Mouse (Mus musculus) embryonic stem cell, embryonic (primary cell): Measurements from ENCODE around the gene Stab2.

Experiments used
- CTCF ChIA-PET, 4 experiments: fragments of 300-600 bp in 2 of 4; fragments of 350-600 bp in 2 of 4; sonication (Branson Sonifier 250); formaldehyde crosslinking; loops; one replicate each; lab custom pipeline; 2022; ENCODE audit warnings: inconsistent platforms in 2 of 4; lab: Charles Lee
- POLR2A ChIA-PET, 4 experiments: fragments of 300-600 bp in 2 of 4; fragments of 350-600 bp in 2 of 4; sonication (Branson Sonifier 250); formaldehyde crosslinking; loops; one replicate each; lab custom pipeline; 2022; ENCODE audit warnings: antibody characterized with exemption in 4 of 4, inconsistent platforms in 1 of 4; lab: Charles Lee

Stab2 gene

DNA sequence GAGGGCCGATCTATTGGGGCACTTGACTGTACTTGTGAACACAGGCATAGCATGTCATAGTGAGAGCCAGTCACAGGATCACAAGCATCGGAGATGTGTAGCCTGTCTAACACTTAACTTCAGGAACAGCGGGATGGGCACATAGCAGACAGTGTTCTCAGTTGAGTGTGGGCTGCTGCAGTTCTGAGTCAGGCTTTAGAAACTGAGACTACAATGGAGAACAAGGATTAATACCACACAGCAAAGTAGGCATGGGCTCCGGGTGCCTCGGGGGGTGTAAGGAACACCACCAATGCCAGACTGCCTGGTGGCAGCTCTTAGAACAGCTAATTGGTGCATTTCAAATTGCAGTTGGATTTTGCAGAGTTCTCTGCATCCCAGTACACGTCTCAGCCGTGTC lies 186.8 kb downstream of the Stab2 start:
- CTCF ChIA-PET, result interaction anchor here in 1 of 4 experiments (0.5 kb wide), 1 partner anchor 185 kb away, joined by 3 read pairs; no protein-coding TSS in a partner anchor
- POLR2A ChIA-PET, result interaction anchor here in 2 of 4 experiments (0.9 to 1.6 kb wide), 3 partner anchors 36 to 115 kb away, joined by 3 to 5 read pairs (median 4); partner anchors contain the start of gene Ttc41 (in 1 of the 2)

DNA sequence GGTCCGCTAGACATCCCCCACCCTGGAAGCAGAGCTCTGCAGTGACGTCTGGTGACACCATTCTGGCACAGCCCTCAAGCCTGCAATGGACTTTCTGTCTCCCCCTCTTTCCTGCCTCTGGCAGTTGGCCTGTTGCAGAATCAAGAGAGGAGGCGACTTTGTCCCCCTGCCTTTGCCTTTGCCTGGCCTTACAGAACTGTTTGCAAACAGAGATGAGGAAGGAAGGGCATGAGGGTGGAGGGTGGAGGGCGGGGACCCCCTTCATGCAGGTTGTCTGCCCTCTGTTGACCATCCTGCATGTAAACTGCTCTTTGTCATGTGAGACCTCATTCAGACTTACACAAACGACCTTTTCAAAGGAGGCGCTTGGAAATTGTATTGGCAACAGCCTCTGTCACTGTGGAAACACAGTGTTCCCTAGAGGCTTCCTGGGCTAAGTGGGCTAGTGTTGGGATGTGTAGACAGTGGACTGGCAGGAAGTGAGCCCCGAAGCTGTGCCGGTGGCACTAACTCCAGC lies 188.1 kb downstream of the Stab2 start:
- ChIA-PET POLR2A (interaction anchor here in 3 of 4 experiments (0.8 to 1.6 kb wide), 5 partner anchors 9 to 92 kb away, joined by 3 to 5 read pairs (median 4); no protein-coding TSS in a partner anchor), CTCF (interaction anchor here in 1 of 4 experiments (1.5 kb wide), 1 partner anchor 41 kb away, joined by 3 read pairs; the partner anchor contains the start of gene Nt5dc3)

DNA sequence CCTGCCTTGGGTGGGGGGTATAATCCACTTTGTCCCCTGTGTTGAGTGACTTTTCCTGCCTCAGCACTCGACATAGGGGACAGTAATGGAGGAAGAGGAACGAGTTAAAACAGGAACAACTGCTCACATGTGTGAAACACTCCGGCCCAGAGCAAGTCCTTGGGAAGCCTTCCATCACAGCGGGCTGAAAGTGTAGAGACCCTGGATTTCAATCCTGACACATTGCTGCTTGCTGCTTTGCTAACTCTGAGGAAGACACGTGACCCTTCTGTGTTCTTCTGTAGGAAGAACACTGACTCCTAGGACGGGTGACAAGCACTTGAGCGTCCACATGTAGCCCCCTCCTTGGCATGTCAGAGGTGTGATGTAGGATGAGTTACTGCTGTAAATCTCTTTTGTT lies 192.7 kb downstream of the Stab2 start:
- ChIA-PET CTCF (no interaction called here), POLR2A (no interaction called here)

DNA sequence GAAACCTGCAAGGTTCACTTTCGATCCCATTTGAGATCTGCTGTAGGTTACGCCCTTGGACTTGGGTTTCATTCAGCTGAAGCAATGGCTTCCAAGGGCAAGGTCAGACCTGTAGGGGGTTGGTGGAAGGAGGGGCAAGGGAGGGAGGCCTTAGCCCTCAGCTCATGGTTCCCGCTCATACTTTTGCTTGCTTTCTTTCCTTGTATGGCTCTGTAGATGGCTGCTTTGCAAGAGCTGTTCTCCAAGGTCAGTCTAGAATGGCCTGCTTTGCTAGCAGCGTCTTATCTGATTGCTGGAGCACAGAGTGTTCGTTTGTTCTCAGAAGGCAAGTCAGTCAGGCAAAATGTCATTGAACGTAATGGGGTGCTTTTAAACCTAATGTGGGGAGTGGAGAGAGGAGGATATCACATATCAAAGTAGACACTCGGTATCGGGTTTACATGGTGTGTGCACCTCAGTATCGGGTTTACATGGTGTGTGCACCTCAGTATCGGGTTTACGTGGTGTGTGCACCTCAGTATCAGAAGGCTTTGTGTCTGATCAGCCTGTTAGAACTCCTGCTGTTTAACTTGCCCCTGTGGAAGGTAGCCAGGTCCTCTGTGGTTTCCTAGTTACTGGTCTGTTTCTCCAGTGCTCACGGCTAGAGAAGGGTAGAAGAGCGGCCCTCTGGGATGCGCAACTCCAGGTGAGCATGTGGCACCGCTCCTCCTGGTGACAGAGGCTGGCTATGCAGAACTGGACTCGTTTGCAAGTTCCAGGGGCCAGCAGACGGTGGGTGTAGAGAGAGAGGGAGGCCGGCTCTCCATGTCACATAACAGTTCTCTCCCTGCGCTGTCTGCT lies 193.3 kb downstream of the Stab2 start:
- ChIA-PET CTCF (interaction anchor here in 2 of 4 experiments (0.6 kb wide), 2 partner anchors 10 to 204 kb away, joined by 3 read pairs; no protein-coding TSS in a partner anchor), POLR2A (interaction anchor here in 3 of 4 experiments (0.5 to 2.0 kb wide), 13 partner anchors 19 to 110 kb away, joined by 3 to 14 read pairs (median 4); partner anchors contain the start of genes Nt5dc3 (in 2 of the 3), Hsp90b1 (in 1 of the 3) and Ttc41 (in 1 of the 3))

DNA sequence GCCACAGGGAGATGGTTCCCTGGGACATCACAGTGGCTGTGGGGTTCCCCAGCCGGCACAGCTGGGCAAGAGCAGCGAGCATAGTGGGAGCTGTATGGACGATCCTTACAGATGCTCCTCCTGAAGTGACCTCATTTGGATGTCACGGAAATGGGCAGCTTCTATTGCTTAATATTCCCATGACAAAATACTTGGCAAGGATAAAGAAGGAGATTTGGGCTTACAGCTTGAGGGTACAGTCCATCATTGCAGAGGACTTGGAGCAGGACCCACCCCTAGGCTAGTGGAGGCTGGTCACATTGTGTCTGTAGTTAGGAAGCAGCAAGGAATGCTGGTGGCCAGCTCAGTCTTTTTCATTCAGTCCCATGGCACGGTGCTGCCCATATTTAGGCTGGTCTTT lies 197.2 kb downstream of the Stab2 start:
- CTCF ChIA-PET, result interaction anchor here in 1 of 4 experiments (0.5 to 0.9 kb wide), 2 partner anchors 79 to 747 kb away, joined by 3 to 6 read pairs; no protein-coding TSS in a partner anchor
- POLR2A ChIA-PET, result interaction anchor here in 3 of 4 experiments (0.7 to 3.8 kb wide), 8 partner anchors 9 to 32 kb away, joined by 3 to 16 read pairs (median 4); partner anchors contain the start of gene Nt5dc3 (in 3 of the 3)

DNA sequence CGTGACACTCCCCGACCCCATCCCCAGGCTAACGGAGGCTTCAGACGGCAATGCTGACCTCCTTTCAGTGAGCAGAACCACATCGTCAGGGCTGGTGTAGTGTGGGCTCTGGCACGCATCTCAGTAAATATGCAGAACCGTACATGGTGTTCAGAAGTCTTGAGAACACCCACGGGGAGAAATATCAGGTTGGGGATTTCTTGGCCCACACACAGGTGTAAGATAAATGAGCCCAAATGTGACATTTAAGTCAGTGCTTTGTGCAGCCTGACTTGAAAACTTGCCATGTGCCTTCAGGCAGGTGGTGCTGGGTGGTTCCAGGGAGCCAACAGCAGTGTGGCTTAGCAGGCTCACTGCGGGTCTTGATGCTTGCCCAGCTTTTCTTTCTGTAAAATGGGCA lies 197.8 kb downstream of the Stab2 start:
- ChIA-PET POLR2A (interaction anchor here in 3 of 4 experiments (1.1 to 3.8 kb wide), 6 partner anchors 9 to 31 kb away, joined by 4 to 16 read pairs (median 4); partner anchors contain the start of gene Nt5dc3 (in 3 of the 3)), CTCF (interaction anchor here in 1 of 4 experiments (0.9 kb wide), 1 partner anchor 79 kb away, joined by 6 read pairs; no protein-coding TSS in a partner anchor)

DNA sequence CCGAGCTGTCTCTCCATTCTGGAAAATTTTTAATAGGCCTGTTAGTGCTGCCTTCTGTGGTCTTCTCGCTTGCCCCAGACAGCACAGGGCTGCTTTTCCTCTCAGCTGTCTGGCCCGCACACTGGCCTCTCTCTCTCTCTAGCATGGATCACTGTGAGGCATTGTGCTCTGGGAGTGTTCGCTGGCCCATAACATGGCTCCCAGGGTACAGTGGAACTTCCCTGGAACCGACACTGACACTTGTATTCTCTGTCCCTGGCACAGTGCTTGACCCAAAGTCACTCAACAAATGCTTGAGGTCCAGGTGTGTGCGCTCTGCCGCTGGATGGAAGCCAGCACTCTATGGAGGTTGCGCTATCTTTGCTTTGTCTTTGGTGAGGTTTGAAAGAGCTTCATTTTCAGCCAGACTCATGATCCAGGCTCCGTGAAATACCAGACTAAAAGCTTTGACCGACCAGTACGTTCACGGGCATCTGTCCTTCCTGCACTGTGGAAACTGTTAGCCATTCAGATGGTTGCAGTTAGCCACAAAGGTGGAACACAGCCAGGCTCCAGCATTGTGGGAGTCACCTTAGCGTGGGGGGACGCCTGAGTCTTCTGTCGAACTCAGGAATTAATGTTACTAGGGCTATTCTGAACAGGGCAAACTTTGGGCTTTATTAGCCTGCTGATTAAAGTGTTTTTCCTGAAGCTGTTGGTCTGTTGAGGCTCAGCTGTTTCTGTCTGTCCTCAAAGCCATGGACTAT lies 199.6 kb downstream of the Stab2 start:
- POLR2A ChIA-PET, result interaction anchor here in 3 of 4 experiments (0.7 to 3.8 kb wide), 8 partner anchors 14 to 58 kb away, joined by 3 to 16 read pairs (median 3); partner anchors contain the start of gene Nt5dc3 (in 2 of the 3)
- CTCF ChIA-PET, result no interaction called here

DNA sequence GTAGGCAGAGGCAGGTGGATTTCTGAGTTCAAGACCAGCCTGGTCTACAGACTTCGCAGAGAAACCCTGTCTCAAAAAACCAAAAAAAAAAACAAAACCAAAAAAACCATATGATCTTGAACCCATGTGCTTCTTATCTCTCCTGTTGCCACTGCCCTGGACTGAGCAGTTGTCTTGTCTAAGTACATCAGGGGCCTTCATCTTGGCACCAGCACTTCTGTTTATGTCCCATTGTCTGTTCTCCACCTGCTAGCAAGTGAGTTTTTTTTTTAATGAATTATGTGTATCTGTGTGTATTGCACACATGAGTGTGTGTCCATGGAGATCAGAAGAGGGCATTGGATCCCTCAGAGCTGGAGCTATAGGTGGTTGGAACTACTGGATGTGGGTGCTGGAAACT lies 200.5 kb downstream of the Stab2 start:
- CTCF ChIA-PET, result no interaction called here
- POLR2A ChIA-PET, result interaction anchor here in 2 of 4 experiments (1.1 to 1.8 kb wide), 3 partner anchors 28 to 36 kb away, joined by 3 to 6 read pairs (median 5); partner anchors contain the start of gene Nt5dc3 (in 2 of the 2)

DNA sequence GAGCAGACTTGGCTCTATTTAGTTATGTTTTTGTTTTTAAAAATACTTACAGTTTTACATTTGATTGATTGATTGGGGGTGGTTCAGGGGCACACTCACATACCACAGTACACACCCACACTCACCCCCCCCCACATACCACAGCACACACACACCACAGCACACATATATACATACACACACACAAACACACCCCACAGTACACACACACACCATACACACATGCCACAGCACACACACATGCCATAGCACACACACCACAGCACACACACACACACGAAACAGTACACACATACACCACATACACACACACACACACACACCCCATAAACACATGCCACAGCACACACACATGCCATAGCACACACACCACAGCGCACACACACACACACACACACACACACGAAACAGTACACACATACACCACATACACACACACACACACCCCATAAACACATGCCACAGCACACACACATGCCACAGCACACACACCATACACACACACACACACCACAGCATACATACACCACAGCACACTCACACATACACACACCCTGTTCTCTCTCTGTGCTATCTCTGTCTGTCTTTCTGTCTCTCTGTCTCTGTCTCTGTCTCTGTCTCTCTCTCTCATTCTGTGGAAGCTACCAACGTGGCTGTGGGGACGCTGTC lies 211.6 kb downstream of the Stab2 start:
- ChIA-PET POLR2A (interaction anchor here in 3 of 4 experiments (0.6 to 5.4 kb wide), 13 partner anchors 8 to 184 kb away, joined by 3 to 74 read pairs (median 7); partner anchors contain the start of gene Nt5dc3 (in 2 of the 3)), CTCF (no interaction called here)

DNA sequence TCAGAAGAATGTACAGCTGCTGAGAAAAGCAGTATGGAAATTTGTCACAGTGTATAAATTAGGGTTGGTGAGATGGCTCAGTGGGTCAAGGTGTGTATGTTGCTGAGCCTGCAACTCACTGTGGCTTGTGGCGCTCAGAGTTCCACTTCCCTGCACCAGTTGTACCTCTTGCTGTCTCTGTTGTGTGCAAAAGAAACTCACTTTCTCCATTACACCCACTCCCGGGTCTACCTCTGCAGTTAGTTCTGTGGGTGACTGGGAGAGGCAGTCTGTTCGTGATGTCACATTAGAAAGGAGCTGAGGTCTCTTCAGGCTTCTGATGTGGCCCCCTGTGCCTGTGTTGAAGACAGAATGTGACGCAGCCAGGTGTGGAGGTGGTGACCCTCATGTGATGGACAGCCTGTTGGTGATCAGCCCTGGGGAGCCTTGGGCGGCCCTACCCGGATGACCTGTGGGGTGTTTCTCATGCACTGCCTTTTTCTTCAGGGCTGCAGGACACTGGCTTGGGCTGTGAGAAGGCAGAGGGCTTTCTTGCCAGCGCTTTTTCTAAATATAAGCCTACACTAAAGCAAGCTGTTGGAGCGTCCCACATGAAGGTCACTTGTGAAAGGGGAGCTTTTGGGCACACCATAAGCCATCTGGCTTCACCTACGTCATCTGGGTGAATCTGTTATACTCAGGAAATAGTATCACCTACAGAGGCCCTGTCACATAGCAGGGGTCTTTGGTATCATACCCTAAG lies 212.9 kb downstream of the Stab2 start:
- ChIA-PET CTCF (interaction anchor here in 1 of 4 experiments (1.1 to 2.1 kb wide), 2 partner anchors 16 to 35 kb away, joined by 3 to 4 read pairs; partner anchors contain the start of gene Nt5dc3), POLR2A (interaction anchor here (0.6 to 5.4 kb wide), 24 partner anchors 9 to 186 kb away, joined by 3 to 74 read pairs (median 5); partner anchors contain the start of gene Nt5dc3 (in 3 of the 4))

DNA sequence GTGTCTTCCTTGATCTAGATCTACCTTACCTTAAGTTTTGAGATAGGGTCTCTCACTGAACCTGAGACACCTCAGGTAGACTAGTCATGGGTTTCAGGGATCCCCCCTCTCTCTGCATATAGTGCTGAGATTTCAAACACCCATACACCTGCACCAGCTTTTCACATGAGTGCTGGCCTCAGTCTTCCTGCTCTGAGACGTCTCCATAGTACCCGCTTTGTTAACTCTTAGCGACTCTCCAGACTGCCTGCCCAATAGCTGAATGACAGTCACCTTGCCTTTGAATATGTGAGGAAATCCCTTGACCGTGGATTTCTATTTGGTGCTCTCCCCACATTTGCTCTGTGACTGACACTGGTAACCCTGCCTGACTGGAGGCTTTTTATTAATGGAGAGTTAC lies 213.6 kb downstream of the Stab2 start:
- ChIA-PET CTCF (interaction anchor here in 1 of 4 experiments (1.1 to 2.1 kb wide), 2 partner anchors 16 to 36 kb away, joined by 3 to 4 read pairs; partner anchors contain the start of gene Nt5dc3), POLR2A (interaction anchor here (0.5 to 5.4 kb wide), 25 partner anchors 9 to 95 kb away, joined by 3 to 74 read pairs (median 5); partner anchors contain the start of genes Nt5dc3 (in 4 of the 4) and Ttc41 (in 1 of the 4))

DNA sequence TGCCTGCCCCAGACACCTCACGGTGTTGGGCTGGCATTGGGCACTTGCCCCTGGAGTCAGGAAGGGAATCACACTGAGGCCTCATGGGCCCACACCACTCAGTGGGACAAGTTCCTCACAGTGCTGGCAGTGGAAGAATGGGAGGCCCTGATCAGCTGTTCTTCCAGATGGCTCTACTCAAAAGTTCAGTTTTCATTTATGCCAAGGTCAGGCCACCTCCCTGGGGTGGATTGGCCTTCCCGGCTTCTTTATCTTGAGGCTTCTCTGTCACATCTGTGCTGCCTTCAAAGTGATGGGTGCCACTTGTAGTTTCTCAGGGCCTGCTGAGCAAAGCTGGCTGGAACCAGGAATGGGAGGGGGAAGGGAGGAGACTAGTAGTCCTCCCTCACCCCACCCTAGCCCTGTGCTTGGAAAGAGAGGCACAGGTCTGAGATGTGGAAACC lies 214.3 kb downstream of the Stab2 start:
- CTCF ChIA-PET, result interaction anchor here in 1 of 4 experiments (1.1 to 2.1 kb wide), 2 partner anchors 15 to 36 kb away, joined by 3 to 4 read pairs; partner anchors contain the start of gene Nt5dc3
- POLR2A ChIA-PET, result interaction anchor here (0.5 to 5.4 kb wide), 19 partner anchors 9 to 94 kb away, joined by 3 to 74 read pairs (median 7); partner anchors contain the start of genes Nt5dc3 (in 4 of the 4) and Ttc41 (in 1 of the 4)

DNA sequence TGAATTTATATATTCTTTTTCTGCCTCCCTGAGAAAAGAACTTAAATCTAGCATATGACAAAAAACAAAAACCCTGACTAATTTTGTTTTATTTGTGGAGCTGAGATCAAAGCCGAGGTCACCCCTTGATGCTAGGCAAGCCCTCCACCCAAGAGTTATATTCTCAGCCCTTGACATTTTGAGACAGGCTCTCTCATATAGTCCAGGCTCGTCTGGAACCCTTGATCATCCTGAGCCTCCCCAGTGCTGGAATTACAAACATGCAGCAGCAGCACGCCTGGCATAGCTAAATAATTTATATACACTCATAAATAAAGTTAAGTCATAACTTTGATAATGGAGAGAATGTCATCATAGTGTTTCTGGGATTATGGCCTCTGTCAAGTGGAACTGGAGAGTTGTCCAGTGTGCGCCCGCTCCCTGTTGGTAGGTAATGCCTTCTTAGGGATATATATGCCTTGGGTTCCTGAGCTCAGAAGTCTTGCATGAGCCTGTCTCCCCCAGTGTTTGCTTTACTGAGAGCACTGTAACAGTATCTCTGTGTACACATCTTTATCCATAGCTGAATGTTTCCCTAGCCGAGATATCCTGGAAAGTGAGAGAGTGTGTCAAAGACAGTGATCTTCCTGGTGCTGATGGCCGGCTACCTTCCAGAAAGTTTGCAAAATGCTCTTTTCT lies 216.2 kb downstream of the Stab2 start:
- POLR2A ChIA-PET, result interaction anchor here in 3 of 4 experiments (0.6 to 5.6 kb wide), 12 partner anchors 9 to 88 kb away, joined by 3 to 53 read pairs (median 5); partner anchors contain the start of gene Nt5dc3 (in 3 of the 3)
- CTCF ChIA-PET, result no interaction called here
